Mouse (Mus musculus) cerebellum, adult 2 months (tissue): ENCODE results near the gene Atr. TPM values are rescaled to one million over a fixed set of nuclear protein-coding genes. Genes with fewer than 3 reads are reported as not detected.

ENCODE experiments used
- DNase-seq, 2 experiments: peaks; one replicate each; pipeline ENCODE4 v3.0.0; 2021
- H3K27ac ChIP-seq: fragments of 200-500 bp; 2 replicates; pipeline ENCODE4 v1.5.1; 2012; ENCODE audit warnings: low read length, control low read depth, inconsistent platforms; ENCODE audit not compliant: insufficient read depth
- H3K27me3 ChIP-seq: fragments of 200-500 bp; 2 replicates; pipeline ENCODE4 v1.6.1; 2012; ENCODE audit warnings: inconsistent platforms, mild to moderate bottlenecking, low read length, moderate library complexity; ENCODE audit not compliant: control insufficient read depth, insufficient read depth
- H3K4me1 ChIP-seq: fragments of 200-500 bp; 2 replicates; pipeline ENCODE4 v1.6.1; 2011; ENCODE audit warnings: low read length; ENCODE audit not compliant: control insufficient read depth, insufficient read depth
- H3K4me3 ChIP-seq: fragments of 200-500 bp; replicated peaks from 2 replicates; pipeline ENCODE3; 2011; ENCODE audit warnings: mild to moderate bottlenecking, low read depth, low read length, control low read depth; ENCODE audit not compliant: insufficient read depth
- CTCF ChIP-seq: fragments of 200-500 bp; IDR thresholded peaks from 2 replicates; pipeline ENCODE4 v1.5.1; 2011; ENCODE audit warnings: low read depth, mild to moderate bottlenecking, control low read depth, low read length, moderate library complexity, borderline replicate concordance; ENCODE audit not compliant: insufficient read depth
- POLR2A ChIP-seq: fragments of 200-500 bp; IDR thresholded peaks from 2 replicates; pipeline ENCODE4 v1.6.1; 2011; ENCODE audit warnings: low read length, control low read depth, borderline replicate concordance; ENCODE audit not compliant: insufficient read depth
- WGBS: fragments of 180-500 bp; shearing (Covaris S2); methylation state at CpG from one replicate; pipeline ENCODE4 v1.1.7; 2018; 5-methylcytosine and 5-hydroxymethylcytosine counted together
- polyA plus RNA-seq: library from polyadenylated mRNA; depleted of rRNA; stranded (reverse); fragments of >200 nt; gene quantifications from 2 replicates; pipeline ENCODE4 v1.2.3, GENCODE M21; 2012

Gene Atr
- polyA plus RNA-seq, 1 experiment = 7.2 TPM

GRCm38 (mm10) chr9:95854891-95855290, 2.5 kb upstream of the Atr start:
- WGBS = 83% methylated on average over 2 of the region's 2 CpGs
- H3K4me3 ChIP-seq = no peak overlapping the region
- no peak for TF ChIP-seq CTCF
- TF ChIP-seq POLR2A = no peak
- H3K27me3 ChIP-seq = no peaks in the 10 kb centered on the region
- no peaks in the 10 kb centered on the region; the same call in 1 of the 2 replicates for H3K4me1 ChIP-seq
- DNase-seq = no peak
- no peak overlapping the region for H3K27ac ChIP-seq

- no peak for TF ChIP-seq POLR2A
- TF ChIP-seq CTCF = no peak
- Histone ChIP-seq H3K27me3 (no peaks in the 10 kb centered on the region), H3K4me3 (no peak overlapping the region), H3K4me1 (no peaks in the 10 kb centered on the region; the same call in 1 of the 2 replicates), H3K27ac (no peak overlapping the region)
- DNase-seq = peak in 1 of 2 experiments; percentile 8
- WGBS = 75% methylated on average over 4 of the region's 4 CpGs
Measured at GRCm38 (mm10) chr9:95856004-95856403, 1.4 kb upstream of the Atr start.

- no peak for TF ChIP-seq CTCF
- TF ChIP-seq POLR2A = no peak
Measured at GRCm38 (mm10) chr9:95858027-95858570, 702 bp downstream of the Atr start.

GRCm38 (mm10) chr9:95878246-95878645, 20.8 kb downstream of the Atr start:
- WGBS = 94% methylated on average over 5 of the region's 5 CpGs

More at GRCm38 (mm10) chr9:95858027-95858570, 702 bp downstream of the Atr start:
- peak in 1 of 2 experiments; percentile 11 for DNase-seq
- Histone ChIP-seq H3K4me1 (no peaks in the 10 kb centered on the region; the same call in 1 of the 2 replicates), H3K27ac (peak overlapping the region; percentile 28; the same call in 1 of the 2 replicates), H3K4me3 (peak overlapping the region; percentile 66), H3K27me3 (no peaks in the 10 kb centered on the region)
- under 1% methylated on average over 31 of the region's 31 CpGs for WGBS

GRCm38 (mm10) chr9:95882751-95883150, 25.4 kb downstream of the Atr start:
- Histone ChIP-seq H3K27ac (no peak overlapping the region), H3K4me3 (no peak overlapping the region), H3K27me3 (no peaks in the 10 kb centered on the region), H3K4me1 (no peaks in the 10 kb centered on the region)
- 97% methylated on average over 2 of the region's 2 CpGs for WGBS
- TF ChIP-seq POLR2A (no peak), CTCF (no peak)
- no peak for DNase-seq

More at GRCm38 (mm10) chr9:95878246-95878645, 20.8 kb downstream of the Atr start:
- no peaks in the 10 kb centered on the region for H3K4me1 ChIP-seq
- no peak overlapping the region for H3K4me3 ChIP-seq
- no peaks in the 10 kb centered on the region for H3K27me3 ChIP-seq
- no peak overlapping the region for H3K27ac ChIP-seq
- TF ChIP-seq CTCF (no peak), POLR2A (no peak)
- no peak for DNase-seq

- TF ChIP-seq POLR2A = no peak
- no peak for TF ChIP-seq CTCF
- Histone ChIP-seq H3K27ac (no peak overlapping the region), H3K27me3 (no peaks in the 10 kb centered on the region), H3K4me3 (no peak overlapping the region), H3K4me1 (no peaks in the 10 kb centered on the region)
- DNase-seq = no peak
- WGBS = 60% methylated on average over 5 of the region's 5 CpGs
Measured at GRCm38 (mm10) chr9:95897392-95897791, 40.0 kb downstream of the Atr start.

- Histone ChIP-seq H3K4me3 (no peak overlapping the region), H3K27me3 (no peaks in the 10 kb centered on the region), H3K27ac (no peak overlapping the region), H3K4me1 (no peaks in the 10 kb centered on the region)
- no peak for TF ChIP-seq POLR2A
- no peak for TF ChIP-seq CTCF
- DNase-seq = no peak
Measured at GRCm38 (mm10) chr9:95932855-95933254, 75.5 kb downstream of the Atr start.

GRCm38 (mm10) chr9:95953658-95954057, 96.3 kb downstream of the Atr start:
- TF ChIP-seq CTCF (no peak), POLR2A (no peak)
- no peak overlapping the region for H3K4me3 ChIP-seq
- WGBS = 67% methylated on average over 4 of the region's 4 CpGs
- DNase-seq = peak; percentile 14 to 17
- no peaks in the 10 kb centered on the region for H3K4me1 ChIP-seq
- H3K27me3 ChIP-seq = no peaks in the 10 kb centered on the region
- no peak overlapping the region for H3K27ac ChIP-seq

GRCm38 (mm10) chr9:95954226-95954584, 96.8 kb downstream of the Atr start:
- peak overlapping the region; percentile 91 for H3K4me3 ChIP-seq
- TF ChIP-seq POLR2A (no peak), CTCF (no peak)
- H3K27me3 ChIP-seq = no peaks in the 10 kb centered on the region
- H3K27ac ChIP-seq = peak overlapping the region; percentile 9; the same call in 1 of the 2 replicates
- H3K4me1 ChIP-seq = no peaks in the 10 kb centered on the region
- WGBS = under 1% methylated on average over 7 of the region's 7 CpGs
- DNase-seq = no peak
